Mouse (Mus musculus) forebrain, embryonic 16.5 days (tissue): ENCODE results near the gene Xrra1. TPM values are rescaled to one million over a fixed set of nuclear protein-coding genes. Genes with fewer than 3 reads are reported as not detected.

ENCODE experiments used
- ATAC-seq: fragments of 200-750 bp; cut with Nextera tagmentation; 2 replicates; pipeline ENCODE4 v1.8.0; 2017; ENCODE audit warnings: mild to moderate bottlenecking, moderate library complexity
- H3K27ac ChIP-seq: fragments of 300-500 bp; sonication (generic); 2 replicates; pipeline ENCODE4 v1.5.1; 2014; ENCODE audit warnings: low read length, control low read depth
- H3K27me3 ChIP-seq: fragments of 300-500 bp; sonication (generic); replicated peaks from 2 replicates; pipeline ENCODE4 v1.6.1; 2014; ENCODE audit warnings: low read length; ENCODE audit not compliant: control insufficient read depth, insufficient read depth
- H3K36me3 ChIP-seq: fragments of 300-500 bp; sonication (generic); 2 replicates; pipeline ENCODE4 v1.6.1; 2014; ENCODE audit not compliant: control insufficient read depth, insufficient read depth
- H3K4me1 ChIP-seq: fragments of 300-500 bp; sonication (generic); replicated peaks from 2 replicates; pipeline ENCODE4 v1.6.1; 2014; ENCODE audit warnings: low read length; ENCODE audit not compliant: control insufficient read depth, insufficient read depth
- H3K4me2 ChIP-seq: fragments of 300-500 bp; sonication (generic); 2 replicates; pipeline ENCODE4 v1.6.1; 2014; ENCODE audit warnings: mild to moderate bottlenecking, low read length, control low read depth
- H3K4me3 ChIP-seq: fragments of 300-500 bp; sonication (generic); replicated peaks from 2 replicates; pipeline ENCODE4 v1.5.1; 2014; ENCODE audit warnings: mild to moderate bottlenecking, low read length, control low read depth
- H3K9ac ChIP-seq: fragments of 300-500 bp; sonication (generic); replicated peaks from 2 replicates; pipeline ENCODE4 v1.6.1; 2014; ENCODE audit warnings: low read depth, low read length, control low read depth
- H3K9me3 ChIP-seq: fragments of 300-500 bp; sonication (generic); 2 replicates; pipeline ENCODE4 v1.6.1; 2016; ENCODE audit warnings: low read length; ENCODE audit not compliant: control insufficient read depth
- WGBS: fragments of 180-500 bp; shearing (Covaris S2); extraction: QIAGEN DNeasy Blood & Tissue Kit; methylation state at CpG from one replicate; pipeline ENCODE4 v1.1.7; 2014; 5-methylcytosine and 5-hydroxymethylcytosine counted together
- polyA plus RNA-seq: library from polyadenylated mRNA; unstranded; fragments of >200 nt; fragmentation: Nextera tagmentation; extraction: Ambion mirVana; gene quantifications from 2 replicates; pipeline ENCODE4 v1.2.1, GENCODE M21; 2015

Xrra1 gene
- polyA plus RNA-seq, 1 experiment from 2014 or later: 0.70 TPM

- Histone ChIP-seq H3K4me3 (no peak overlapping the region), H3K27ac (no peak overlapping the region), H3K9ac (no peak overlapping the region), H3K4me1 (peaks cover 7% of the 10 kb centered on the region), H3K36me3 (no peaks in the 10 kb centered on the region), H3K9me3 (no peaks in the 10 kb centered on the region), H3K4me2 (no peak overlapping the region), H3K27me3 (no peaks in the 10 kb centered on the region)
- 85% methylated on average over 9 of the region's 9 CpGs for WGBS
- ATAC-seq: no peak
These were observed 33.4 kb upstream of the Xrra1 start for GRCm38 (mm10) chr7:99825511-99825910.

DNA sequence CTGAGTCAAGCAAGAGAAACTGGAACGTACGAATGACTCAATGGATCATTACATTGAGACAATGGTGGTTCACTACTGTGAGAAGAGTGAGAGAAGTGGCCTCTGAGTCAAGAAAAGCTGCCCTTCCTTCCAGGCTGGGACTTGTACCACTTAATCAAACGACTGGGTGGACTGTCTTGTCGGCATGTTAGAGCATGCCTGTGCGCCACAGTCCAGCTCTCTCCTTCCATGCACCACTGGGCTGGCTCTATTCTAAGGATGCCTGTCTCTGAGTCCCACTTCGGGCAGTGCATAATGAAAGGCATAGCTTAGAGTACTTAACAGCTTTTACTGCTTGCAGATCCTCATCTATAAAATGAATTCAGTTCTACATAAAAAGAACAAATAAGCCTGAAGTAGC lies 32.8 kb upstream of the Xrra1 start:
- Histone ChIP-seq H3K4me3 (no peak overlapping the region), H3K9ac (no peak overlapping the region), H3K27me3 (no peaks in the 10 kb centered on the region), H3K36me3 (no peaks in the 10 kb centered on the region), H3K4me1 (peaks cover 7% of the 10 kb centered on the region), H3K4me2 (no peak overlapping the region), H3K9me3 (no peaks in the 10 kb centered on the region), H3K27ac (no peak overlapping the region)
- no peak for ATAC-seq
- WGBS: 66% methylated on average over 6 of the region's 6 CpGs

DNA sequence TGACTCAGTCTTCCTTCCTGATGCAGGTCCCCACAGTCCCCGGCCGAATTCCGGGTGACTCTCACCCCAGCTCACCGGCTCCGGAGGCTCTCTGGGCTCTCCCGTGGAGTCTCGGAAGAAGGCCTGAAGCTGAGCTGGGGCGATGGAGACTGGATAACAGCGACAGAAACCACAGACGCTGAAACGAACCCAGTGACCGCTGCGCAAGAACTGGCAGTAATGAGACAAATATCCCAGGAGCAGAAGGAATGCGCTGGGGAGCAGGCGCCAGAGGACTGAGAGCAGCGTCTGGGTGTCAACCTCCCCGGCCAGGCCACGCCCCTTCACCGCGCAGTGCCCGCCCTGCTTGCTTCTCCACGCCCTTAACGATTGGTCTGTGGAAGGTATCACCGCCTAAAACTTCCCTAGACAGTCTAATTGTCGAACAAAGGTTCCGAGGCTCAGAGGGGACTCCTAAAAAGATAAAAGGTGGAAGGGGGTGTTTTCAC lies 30.8 kb upstream of the Xrra1 start, which contains the start of gene Neu3:
Gene Neu3 (minus strand): TSS at position 335 of the 488 bp plus-strand sequence.
- H3K4me2 ChIP-seq: peak within 1 kb of the TSS; percentile 62
- no peaks in the 10 kb centered on the region for H3K36me3 ChIP-seq
- H3K9ac ChIP-seq: peak within 1 kb of the TSS; percentile 57
- H3K27me3 ChIP-seq: no peaks in the 10 kb centered on the region
- WGBS: 1% methylated on average over 26 of the region's 26 CpGs
- peak within 1 kb of the TSS; percentile 30; the same call in 1 of the 2 replicates for H3K27ac ChIP-seq
- peaks cover 7% of the 10 kb centered on the region for H3K4me1 ChIP-seq
- no peaks in the 10 kb centered on the region for H3K9me3 ChIP-seq
- H3K4me3 ChIP-seq: peak within 1 kb of the TSS; percentile 45
- peak; percentile 98 for ATAC-seq

DNA sequence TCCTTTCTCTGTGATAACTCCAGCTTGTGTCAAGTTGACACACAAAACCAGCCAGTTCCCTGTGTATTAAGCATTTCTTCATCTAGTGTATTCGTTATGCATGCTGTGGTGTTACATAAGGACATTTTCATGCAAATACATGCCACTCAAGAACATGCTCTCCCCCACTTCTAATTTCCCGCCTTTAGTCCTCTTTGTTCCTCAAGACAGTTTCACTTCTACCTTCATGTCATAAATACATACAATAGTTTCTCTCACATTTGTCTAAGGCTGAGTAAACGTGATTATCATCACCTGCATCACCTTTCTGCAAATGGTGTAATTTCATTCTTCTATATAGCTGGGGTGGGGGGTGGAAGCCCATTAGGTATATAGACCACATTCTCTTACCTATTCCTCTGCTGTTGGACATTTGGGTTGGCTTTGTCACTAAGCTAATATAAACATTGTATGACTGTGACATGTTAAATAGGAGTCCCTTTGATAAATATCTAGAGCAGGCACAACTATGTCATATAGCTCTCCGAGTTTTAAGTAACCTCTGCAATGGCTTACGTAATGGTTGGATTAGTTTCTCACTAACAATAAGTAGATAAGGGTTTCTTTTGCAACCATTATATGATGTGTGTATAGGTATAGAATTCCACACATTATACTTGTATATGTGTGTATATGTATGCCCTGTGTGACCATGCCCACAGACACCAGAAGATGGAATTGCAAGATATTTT lies 25.6 kb upstream of the Xrra1 start:
- H3K9me3 ChIP-seq: no peaks in the 10 kb centered on the region
- ATAC-seq: no peak
- H3K27me3 ChIP-seq: no peaks in the 10 kb centered on the region
- H3K4me1 ChIP-seq: peaks cover 2% of the 10 kb centered on the region
- H3K36me3 ChIP-seq: peaks cover under 1% of the 10 kb centered on the region; the same call in 1 of the 2 replicates
- no peak overlapping the region for H3K4me3 ChIP-seq
- H3K27ac ChIP-seq: no peak overlapping the region
- H3K9ac ChIP-seq: no peak overlapping the region
- no peak overlapping the region for H3K4me2 ChIP-seq
- 83% methylated on average over 5 of the region's 5 CpGs for WGBS

DNA sequence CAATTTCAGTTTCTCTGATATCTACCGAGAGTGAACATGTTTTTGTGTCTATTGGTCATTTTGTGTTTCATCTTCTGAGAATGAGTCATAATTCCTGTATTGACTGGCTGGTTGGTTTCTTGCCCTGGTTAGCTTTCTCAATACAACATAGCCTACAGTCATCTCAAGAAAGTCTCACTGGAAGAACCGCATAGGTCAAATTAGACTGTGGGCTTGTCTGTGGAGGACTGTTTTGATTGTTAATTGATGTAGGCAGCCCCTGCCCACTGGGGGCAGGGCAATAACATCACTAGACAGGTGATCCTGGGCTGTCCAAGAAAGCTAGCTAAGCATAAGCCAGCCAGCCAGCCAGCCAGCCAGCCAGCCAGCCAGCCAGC lies 25.1 kb upstream of the Xrra1 start:
- no peak for ATAC-seq
- H3K27me3 ChIP-seq: no peaks in the 10 kb centered on the region
- H3K9ac ChIP-seq: no peak overlapping the region
- no peaks in the 10 kb centered on the region for H3K9me3 ChIP-seq
- peaks cover 5% of the 10 kb centered on the region; the same call in 1 of the 2 replicates for H3K36me3 ChIP-seq
- H3K4me2 ChIP-seq: no peak overlapping the region
- no peaks in the 10 kb centered on the region for H3K4me1 ChIP-seq
- no peak overlapping the region for H3K27ac ChIP-seq
- WGBS: 92% methylated on average over 2 of the region's 2 CpGs
- no peak overlapping the region for H3K4me3 ChIP-seq

DNA sequence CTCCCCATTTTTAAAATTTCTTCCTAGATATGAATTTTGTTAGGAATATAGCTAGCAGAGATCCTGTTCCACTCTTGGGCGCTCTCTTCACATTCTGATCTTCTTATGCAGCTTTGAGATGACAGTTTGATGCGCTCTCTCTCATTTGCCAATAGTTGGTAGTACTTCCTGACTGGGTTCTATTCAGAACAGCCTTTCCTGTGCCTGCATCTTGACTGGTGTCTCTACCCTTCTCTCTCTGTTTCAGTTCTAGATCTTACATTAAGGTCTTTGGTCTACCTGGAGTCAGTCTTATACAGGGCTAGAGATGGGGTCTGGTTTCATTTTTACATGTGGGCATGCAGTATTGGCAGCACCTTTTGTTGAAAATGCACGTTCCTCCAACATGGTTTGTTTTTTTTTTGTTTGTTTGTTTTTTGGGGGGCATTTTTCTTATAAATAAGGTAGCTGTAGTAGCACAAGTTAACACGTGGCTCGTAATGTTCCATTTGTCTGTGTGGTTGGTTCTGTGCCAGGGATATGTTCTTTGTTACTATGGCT lies 24.5 kb upstream of the Xrra1 start:
- Histone ChIP-seq H3K27me3 (no peaks in the 10 kb centered on the region), H3K27ac (no peak overlapping the region), H3K9me3 (no peaks in the 10 kb centered on the region), H3K36me3 (peaks cover 5% of the 10 kb centered on the region; the same call in 1 of the 2 replicates), H3K4me3 (no peak overlapping the region), H3K4me1 (no peaks in the 10 kb centered on the region), H3K9ac (no peak overlapping the region), H3K4me2 (no peak overlapping the region)
- ATAC-seq: no peak
- 82% methylated on average over 5 of the region's 5 CpGs for WGBS

DNA sequence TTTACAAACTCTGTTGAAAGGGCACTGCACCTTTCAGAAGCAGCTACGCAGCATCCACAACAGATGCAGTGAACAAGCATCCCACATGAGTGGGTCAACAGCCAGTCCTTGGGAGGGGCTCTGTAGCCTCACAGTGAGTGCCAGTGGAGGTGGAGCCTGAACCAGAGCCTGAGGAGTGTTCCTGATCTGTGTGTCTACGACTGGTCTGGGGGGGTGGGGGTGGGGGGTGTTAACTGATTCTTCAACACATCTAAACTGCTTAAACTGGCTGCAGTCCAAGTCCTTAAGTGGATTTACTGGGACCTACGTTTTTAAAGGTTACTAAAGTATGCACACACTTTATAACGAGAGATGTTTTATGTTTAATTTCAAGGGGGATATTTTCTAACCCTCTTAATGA lies 22.1 kb upstream of the Xrra1 start:
- Histone ChIP-seq H3K4me2 (no peak overlapping the region), H3K27ac (no peak overlapping the region), H3K4me1 (no peaks in the 10 kb centered on the region), H3K27me3 (no peaks in the 10 kb centered on the region), H3K36me3 (peaks cover 8% of the 10 kb centered on the region; the same call in 1 of the 2 replicates), H3K4me3 (no peak overlapping the region), H3K9me3 (no peaks in the 10 kb centered on the region), H3K9ac (no peak overlapping the region)
- ATAC-seq: no peak
- WGBS: 39% methylated on average over 4 of the region's 4 CpGs

DNA sequence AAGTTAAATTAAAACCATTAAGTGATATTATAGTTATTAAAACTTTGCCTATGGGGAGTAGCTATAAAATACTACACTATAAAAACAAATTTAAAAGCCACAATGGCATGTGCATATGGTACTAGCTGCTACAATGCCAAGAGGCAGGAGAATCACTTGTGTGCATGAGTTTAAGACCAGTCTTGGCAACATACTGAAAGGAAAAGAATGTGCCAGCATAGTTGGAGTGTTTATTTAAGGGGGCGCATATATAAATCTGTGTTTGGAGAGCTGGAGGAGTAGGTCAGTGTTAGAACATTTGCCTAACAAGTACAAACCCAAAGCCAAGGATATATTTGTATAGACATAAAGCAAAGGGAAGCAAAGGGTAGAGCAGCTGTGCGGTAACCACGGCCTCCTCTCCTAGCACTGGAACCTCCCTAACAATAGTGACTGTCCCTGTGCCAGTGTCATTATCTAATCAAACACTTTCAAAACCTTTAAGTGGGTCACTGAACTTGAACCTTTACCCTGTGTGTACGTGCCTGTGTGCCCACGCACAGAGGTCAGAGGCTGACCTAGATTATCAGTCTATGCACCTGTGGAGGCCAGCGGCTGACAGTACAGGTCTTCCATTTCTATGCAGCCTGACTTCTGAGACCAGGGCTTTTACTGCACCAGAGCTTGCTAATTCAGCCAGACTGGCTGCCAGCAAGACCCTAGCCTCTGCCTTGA lies 21.4 kb upstream of the Xrra1 start:
- Histone ChIP-seq H3K4me3 (no peak overlapping the region), H3K27me3 (no peaks in the 10 kb centered on the region), H3K36me3 (peaks cover 10% of the 10 kb centered on the region; the same call in 1 of the 2 replicates), H3K4me1 (no peaks in the 10 kb centered on the region), H3K9me3 (no peaks in the 10 kb centered on the region), H3K27ac (no peak overlapping the region), H3K9ac (no peak overlapping the region), H3K4me2 (no peak overlapping the region)
- ATAC-seq: no peak
- 82% methylated on average over 6 of the region's 6 CpGs for WGBS

GRCm38 (mm10) chr7:99838241-99838640 lies 20.7 kb upstream of the Xrra1 start:
- Histone ChIP-seq H3K4me1 (no peaks in the 10 kb centered on the region), H3K9ac (no peak overlapping the region), H3K9me3 (no peaks in the 10 kb centered on the region), H3K27ac (no peak overlapping the region), H3K4me2 (no peak overlapping the region), H3K27me3 (no peaks in the 10 kb centered on the region), H3K4me3 (no peak overlapping the region), H3K36me3 (peaks cover 17% of the 10 kb centered on the region; the same call in 1 of the 2 replicates)
- 97% methylated on average over 3 of the region's 3 CpGs for WGBS
- ATAC-seq: no peak
